Mouse (Mus musculus) brain, embryonic 14.5 days (tissue): ENCODE measurements around the gene Eno4.

Source experiments
- CTCF ChIP-seq: fragments of 200-500 bp; IDR thresholded peaks from 2 replicates; pipeline ENCODE4 v1.5.1; 2012; ENCODE audit warnings: inconsistent platforms, mild to moderate bottlenecking, moderate library complexity, borderline replicate concordance; ENCODE audit not compliant: insufficient read depth, insufficient read length; ENCODE audit errors: extremely low read depth
- POLR2A ChIP-seq: fragments of 200-500 bp; IDR thresholded peaks from 2 replicates; pipeline ENCODE4 v1.6.1; 2012; ENCODE audit warnings: mild to moderate bottlenecking, inconsistent platforms, borderline replicate concordance; ENCODE audit not compliant: poor library complexity, insufficient read depth, insufficient read length, severe bottlenecking; ENCODE audit errors: extremely low read depth

DNA sequence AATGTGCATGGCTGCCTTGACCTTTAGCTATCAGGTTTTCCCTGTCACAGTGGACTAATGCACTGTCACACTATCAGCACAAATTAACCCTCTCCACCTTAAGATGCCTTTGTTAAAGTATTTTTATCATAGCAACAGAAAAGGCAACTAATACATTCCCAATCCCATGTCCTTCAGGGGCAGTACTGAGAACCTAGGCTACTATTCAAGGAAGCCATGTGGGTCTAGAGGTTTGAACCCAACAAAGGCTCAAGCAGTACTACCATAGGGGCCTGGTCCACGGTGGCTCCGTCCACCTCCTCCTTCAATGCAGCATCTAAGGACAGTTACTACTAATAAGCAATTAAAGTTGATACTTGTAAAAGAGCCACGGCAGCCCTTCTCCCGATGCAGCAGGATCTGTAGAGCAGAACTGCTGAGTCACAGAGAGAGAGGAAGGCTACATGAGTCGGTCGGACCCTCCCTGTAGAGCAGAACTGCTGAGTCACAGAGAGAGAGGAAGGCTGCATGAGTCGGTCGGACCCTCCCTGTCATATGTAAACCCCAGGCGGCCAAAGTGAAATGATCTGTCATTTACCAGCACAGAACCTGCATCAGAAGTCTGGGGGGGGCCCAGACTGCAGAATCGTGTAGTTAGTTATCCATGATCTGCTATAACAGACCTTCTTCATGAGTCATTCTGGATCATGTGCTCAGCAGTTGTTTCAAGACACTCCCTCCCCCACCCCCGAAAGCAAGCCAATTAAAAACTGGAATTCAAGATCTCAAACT, 35.4 kb downstream of the Eno4 start:
- TF ChIP-seq CTCF: no peak
- no peak for TF ChIP-seq POLR2A
